Mouse (Mus musculus) testis, adult 2 months (tissue): ENCODE measurements around the gene Egr2.

Source experiments
- CTCF ChIP-seq: fragments of 200-500 bp; IDR thresholded peaks from 2 replicates; pipeline ENCODE4 v1.5.1; 2012; ENCODE audit warnings: low read depth, mild to moderate bottlenecking, inconsistent platforms, low read length, moderate library complexity; ENCODE audit not compliant: control insufficient read depth, insufficient read depth, insufficient replicate concordance
- POLR2A ChIP-seq: fragments of 200-500 bp; IDR thresholded peaks from 2 replicates; pipeline ENCODE4 v1.6.1; 2012; ENCODE audit warnings: low read depth, mild to moderate bottlenecking, inconsistent platforms, low read length, moderate library complexity; ENCODE audit not compliant: control insufficient read depth

GRCm38 (mm10) chr10:67535972-67536371 lies 697 bp downstream of the Egr2 start:
- TF ChIP-seq CTCF (peak; percentile 56), POLR2A (no peak)
